Mouse (Mus musculus): ENCODE measurements at regions not wholly inside any gene's neighbourhood (a gene's known extent, or its start where the extent isn't known, plus 50 kb on each side); places are given as distances from the start of the nearest gene placed in this dataset.

DNA sequence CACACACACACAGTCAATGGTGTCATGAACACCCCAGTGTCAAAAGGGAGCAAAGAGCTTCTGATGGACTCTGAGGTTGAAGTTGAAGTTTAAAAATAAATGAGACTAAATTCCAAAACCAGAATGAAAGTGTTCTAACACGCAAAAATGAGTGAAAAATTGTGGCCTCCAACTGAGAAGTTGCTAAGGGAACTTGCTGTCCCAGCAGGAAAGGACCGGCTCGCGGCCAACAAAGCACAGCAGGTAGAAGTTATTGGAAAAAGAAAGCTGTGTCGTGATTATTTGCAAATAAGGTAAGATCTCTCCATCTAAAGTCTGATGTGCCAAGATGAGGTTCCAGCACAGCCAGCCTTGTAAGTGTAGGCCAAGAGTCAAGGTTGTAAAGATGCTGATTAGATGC, 169.7 kb downstream of the Nrp2 start:
- DNase-seq = no peak

DNA sequence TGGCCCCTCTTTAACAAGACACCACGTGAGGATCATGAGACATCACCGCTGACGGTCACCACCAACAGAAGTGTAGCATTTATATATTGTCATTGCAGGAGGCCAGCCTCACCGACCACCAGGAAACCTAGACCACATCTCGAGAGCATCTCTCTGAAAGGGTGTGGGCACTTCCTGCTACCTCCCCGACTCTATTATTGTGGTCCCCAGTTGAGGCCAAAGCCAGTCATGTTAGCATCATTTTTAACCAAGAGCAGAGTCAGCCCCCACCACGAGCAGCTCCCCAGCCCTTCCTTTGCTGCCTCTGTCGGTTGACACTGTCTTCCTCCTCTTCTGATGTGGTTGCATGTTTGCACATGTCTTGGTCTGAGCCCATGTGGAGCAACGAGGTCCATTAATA, 172.5 kb downstream of the Nrp2 start:
- no peak for DNase-seq

DNA sequence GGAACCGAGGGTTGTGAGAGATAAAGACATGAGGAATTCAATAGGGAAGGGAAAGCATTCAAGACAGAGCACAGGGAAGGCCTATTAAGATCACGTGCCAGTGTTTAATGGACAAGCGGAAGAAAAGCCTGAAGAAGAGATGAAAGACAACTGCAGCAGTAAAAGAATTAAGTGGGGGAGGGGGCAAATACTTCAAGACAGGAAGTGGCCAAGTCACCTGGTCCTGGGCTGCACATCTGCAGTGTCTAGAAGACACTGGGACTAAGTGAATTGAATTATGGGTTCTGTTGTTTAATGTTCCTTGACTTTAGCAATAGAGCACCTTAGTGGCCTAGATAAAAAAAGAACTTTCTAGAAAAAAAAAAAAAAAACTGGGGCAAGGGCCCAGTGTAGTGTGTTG, 173.6 kb downstream of the Nrp2 start:
- no peak for DNase-seq

DNA sequence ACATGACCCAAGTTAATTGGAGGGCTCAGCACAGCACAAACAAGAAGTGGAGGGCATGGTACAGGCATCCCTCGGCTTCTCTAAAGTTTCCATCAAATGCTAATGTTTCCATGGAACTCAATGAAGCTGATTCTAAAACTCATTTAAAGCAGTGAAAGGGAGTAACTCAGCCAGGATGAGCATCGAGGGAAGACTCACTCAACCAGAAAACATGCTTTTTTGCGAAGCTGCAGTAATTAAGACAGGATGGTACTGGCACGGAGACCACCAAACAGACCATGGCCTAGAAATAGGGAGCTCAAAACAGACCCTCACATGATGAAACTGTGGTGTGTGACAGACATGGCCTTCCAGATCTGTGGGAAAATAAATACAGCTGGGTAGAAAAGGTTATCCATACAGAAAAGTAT, 177.8 kb downstream of the Nrp2 start:
- DNase-seq = no peak

DNA sequence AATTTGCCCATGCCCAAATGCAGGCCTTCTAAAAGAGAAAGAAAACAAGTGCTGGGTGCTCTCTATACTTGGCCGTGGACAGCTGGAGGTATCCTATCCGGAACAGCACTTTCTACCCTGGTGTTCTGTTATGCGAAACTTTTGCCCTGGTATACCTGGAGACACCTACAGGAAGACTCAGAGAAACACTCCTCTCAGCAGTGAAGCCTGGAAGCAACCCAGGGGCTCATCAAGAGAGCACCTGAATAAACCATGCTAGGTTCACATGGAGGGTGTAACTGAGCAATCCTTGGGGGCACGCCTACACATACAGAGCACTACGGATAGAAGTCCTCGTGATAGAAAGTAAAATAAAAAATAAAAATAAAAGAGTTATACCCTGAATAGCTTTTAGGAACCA, 178.4 kb downstream of the Nrp2 start:
- no peak for DNase-seq

DNA sequence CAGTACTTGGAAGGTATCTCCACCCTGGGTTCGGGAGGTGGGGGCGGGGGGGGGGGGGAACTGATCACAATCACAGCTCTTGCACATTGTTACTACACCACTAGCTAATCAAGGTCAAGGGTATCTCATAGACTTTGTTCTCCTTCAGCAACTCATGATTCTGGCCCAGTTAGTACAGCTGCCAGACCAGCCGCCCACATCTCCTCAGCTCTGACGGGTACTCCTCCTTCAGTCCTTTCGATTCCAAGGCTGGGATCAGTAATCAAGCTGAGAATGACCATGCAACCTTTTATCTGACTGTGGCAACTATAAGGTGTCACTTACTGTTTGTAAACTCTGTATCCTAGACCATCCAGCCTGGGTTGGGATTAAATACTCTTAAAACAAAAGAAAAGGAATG, 178.9 kb downstream of the Nrp2 start:
- DNase-seq = no peak

DNA sequence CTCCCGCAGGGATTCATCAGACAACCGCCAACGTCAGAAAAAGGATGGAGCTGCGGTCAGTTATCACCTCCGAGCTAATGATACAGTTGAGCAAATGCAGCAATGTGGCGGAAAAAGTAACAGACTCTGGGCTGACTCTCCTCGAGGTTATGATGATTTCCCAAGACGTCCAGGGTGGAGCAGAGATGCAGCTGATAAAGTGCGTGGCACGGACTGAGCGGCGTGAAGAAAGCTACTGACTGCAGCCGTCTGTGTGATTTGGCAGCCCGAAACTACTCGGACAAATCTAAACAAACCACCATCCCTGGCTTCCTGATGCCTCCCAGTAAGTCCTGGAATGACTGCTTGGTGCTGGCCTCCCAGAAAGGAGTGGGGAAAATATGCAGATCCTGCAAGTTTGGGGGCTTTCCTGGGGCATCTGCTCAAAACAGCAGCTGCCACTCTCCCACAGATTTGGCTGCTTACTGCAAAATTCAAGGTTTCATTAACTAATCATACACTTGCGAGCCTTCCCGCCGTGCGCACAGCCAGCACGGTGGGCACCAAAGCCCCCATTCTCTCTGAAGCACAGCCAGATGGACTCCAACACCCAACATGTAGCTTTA, 181.9 kb downstream of the Nrp2 start:
- no peak for DNase-seq

DNA sequence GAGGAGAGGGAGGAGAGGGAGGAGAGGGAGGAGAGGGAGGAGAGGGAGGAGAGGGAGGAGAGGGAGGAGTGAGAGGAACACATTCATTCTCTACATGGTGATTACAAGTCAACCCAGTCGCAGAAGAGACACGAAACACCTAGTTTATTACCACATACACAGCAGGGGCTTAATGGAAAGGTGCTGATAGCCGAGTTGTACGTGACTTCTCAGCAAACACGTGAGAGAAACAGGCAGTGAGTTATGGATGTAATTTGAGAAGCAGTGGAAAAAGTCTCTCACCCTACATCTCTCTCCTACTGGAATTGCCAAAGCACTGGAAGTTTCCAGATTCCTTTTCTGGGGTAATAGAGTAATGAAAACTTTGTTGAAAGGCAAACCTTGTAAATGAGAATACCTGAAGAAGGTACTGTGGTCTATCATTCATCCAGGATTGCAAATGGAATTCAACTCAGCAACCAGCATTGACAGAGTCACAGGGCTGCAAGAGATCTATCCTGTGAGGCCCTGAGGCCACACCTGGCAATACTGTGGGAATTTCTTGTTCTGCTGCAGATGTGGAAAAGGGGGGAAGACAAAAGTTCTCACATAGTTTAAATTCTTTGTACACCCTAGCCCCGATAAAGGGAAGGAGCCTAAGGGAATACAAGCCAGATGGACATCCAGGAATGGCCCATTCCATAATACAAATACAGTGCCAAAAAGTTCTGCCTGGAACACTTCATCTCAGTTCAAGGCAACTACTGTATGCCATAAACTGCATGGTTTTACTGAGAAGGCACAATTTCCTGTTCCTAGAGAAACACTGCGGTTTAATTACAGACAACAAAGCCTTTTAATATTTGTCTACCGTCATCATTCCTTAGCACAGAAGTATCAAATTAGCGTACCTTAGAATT, 184.7 kb downstream of the Nrp2 start:
- DNase-seq = no peak

DNA sequence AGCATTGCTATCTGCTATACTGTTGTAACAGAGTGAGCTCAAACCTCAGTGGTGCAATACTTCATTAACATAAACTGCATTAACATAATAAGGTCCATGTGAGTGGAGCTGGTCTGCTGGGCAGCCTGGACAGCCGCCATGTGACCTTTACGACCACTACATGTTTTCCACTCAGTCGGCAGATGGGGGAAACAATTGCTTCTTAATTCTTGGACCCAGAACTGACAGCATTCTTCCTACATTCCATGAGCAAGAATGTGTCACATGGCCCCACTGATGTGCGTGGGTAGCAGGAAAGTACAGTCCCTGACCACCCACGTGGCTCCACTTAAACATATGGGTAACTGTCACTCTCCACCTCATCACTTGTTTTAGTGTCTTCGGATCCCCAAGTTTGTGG, 198.3 kb downstream of the Nrp2 start:
- DNase-seq = peak; percentile 32 to 50

DNA sequence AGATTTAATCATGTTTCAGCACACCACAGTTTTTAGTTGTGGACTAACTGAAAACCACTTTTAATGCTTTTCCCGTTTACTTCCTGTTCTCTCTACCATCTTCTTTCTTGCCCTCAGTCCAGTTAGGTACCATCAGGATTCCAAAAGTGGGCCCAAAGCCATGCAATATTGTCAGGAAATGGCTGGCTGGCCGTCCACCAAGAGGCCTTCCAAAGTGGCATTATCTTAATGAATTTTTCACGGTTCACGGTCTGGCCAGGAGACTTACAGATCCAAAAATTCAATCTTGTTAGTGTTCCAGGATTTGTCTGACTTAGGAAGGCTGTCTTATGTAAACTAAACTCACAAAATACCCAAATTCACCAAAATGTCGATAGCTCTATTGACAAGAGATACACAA, 198.8 kb downstream of the Nrp2 start:
- DNase-seq = no peak

DNA sequence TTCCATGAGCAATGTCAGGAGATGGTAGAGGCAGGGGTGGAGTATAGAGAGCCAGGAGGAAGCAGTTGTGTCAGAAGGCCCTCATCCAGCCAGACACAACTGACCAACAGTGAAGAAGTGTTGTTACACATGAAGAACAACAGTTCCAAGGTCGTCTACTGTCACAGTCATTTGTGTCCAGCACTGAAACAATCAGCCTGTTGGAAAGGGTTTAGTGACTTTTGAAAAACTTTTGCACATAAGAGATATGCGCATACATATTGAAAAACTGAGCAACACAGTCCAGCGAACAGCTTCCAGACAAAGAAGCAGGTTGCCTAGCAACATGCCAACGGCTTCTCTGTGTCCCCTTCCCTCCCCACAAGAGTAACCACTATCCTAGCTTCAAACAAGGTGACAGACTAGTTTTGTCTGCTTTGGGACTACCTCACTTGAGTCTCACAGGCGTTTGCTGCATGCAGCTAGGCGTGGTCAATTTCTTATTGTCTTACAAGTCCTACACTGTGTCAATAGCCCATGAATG, 199.9 kb downstream of the Nrp2 start:
- no peak for DNase-seq

DNA sequence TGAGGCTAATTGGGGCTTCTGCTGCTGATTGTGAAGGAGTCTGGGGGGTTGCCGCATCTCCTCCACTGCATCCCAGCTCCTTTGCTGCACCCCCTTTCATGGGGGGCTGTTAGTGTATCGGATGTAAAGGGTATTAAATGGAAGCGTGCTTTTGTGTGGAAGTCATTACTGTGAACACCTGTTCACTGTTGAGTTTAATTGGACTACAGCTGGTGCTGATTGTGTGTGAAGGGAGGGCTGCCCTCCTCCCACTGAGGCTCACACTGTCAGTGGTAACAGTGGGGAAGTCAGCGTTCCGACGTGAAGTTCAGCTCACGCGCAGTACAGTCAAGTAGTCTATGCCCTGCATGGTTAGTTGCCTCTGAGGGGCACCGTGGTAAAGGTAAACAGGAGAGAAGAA, 202.7 kb downstream of the Nrp2 start:
- DNase-seq = no peak

DNA sequence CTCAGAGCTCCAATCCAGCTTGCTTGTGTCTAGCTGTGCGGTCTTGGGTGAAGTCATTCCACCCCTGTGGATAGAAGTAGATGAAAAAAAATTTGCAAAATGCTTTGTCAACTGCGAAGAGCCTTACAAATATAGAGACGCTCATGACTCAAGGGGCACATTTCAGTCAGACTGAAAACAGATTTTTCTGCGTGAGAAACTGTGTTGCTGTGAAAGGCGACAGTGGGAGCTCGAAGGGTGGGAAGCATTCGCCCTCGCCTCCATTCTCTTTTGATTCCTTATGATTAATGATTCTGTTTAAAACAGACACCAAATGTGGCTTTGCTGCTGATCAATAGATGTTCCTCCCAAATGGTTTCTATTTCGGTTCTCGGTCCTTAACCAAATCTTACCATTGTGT, 204.2 kb downstream of the Nrp2 start:
- no peak for DNase-seq

Measured in kidney, postnatal 25 days (tissue).